In the genomic region with DNA sequence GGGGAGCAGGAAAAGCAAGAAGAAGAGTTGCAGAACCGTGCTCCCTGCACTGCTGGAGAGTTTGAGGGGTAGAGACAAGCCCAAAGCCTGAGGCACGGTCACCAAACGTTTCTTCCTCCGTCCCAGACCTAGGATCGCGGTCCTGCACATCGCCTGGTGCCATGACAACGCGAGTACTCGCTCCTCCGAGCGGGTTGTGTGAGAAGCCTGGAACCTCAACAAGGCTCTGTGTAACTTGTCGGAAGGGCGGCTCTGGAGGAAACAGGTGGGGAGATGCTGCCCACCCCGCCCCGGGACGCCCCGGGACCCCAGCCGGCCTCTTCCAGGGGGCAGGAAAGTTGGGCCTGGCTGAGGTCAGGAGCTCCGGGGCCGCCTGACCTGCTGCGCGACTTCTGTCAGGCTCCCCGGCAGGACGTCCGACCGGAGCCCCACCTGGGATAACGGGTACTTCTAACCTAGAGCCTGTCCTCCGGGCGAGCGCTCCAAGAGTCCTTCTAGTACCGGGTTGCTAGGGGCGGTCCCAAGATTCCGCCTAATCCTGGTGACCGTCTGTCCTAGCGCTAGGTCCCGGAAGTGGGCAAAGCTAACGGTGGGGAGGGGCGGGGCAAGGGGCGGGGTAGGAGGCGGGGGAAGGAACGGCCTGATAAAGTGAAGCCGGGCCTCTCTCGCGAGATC, we compare ENCODE assay signal across 8 mouse cellular contexts. TPM values are rescaled to one million over a fixed set of nuclear protein-coding genes. Genes with fewer than 3 reads are reported as not detected.
DNase-seq lines count a peak whose midpoint lies in the region; ATAC-seq lines count a peak whose summit lies in the region.

A gene (minus strand): TSS at position 590 of the 675 bp plus-strand sequence.

- peaks cover 11% of the 10 kb centered on the region for H3K36me3 ChIP-seq in heart, embryonic 11.5 days (ENCODE audit: control insufficient read depth, insufficient read depth, low read length)
- peaks cover 15% of the 10 kb centered on the region for H3K36me3 ChIP-seq in hindbrain, embryonic 13.5 days

- DNase-seq in heart, postnatal 14 days = no peak
- peak; percentile 23 for DNase-seq in urinary bladder, postnatal 10 days (ENCODE audit: low spot score)
- DNase-seq in urinary bladder, postnatal 36 days (ENCODE audit: low spot score in 2 of 2) = no peak
- DNase-seq in mesoderm, embryonic 11.5 days (ENCODE audit: low read depth, low spot score) = peak; percentile 56
- no peak for DNase-seq in thymus, postnatal 25 days
- DNase-seq in natural killer cell, adult 2 months (ENCODE audit: low spot score in 2 of 2) = no peak

- peak within 1 kb of the TSS; percentile 92 for H3K4me3 ChIP-seq in heart, embryonic 11.5 days (ENCODE audit: low read depth, low read length)
- H3K4me3 ChIP-seq in hindbrain, embryonic 13.5 days = peak within 1 kb of the TSS; percentile 85

- peaks cover 20% of the 10 kb centered on the region for H3K4me1 ChIP-seq in heart, embryonic 11.5 days (ENCODE audit: control insufficient read depth, insufficient read depth, low read length)
- H3K4me1 ChIP-seq in hindbrain, embryonic 13.5 days (replicated peaks) = peaks cover 33% of the 10 kb centered on the region

- peak; percentile 91 for ATAC-seq in heart, embryonic 11.5 days (replicated peaks; ENCODE audit: insufficient number of reproducible peaks, low FRiP score, low TSS enrichment)
- peak; percentile 95 for ATAC-seq in hindbrain, embryonic 13.5 days (ENCODE audit: low FRiP score)

- H3K9ac ChIP-seq in heart, embryonic 11.5 days (ENCODE audit: low read depth, low read length) = peak within 1 kb of the TSS; percentile 99
- H3K9ac ChIP-seq in hindbrain, embryonic 13.5 days = peak within 1 kb of the TSS; percentile 98

- H3K9me3 ChIP-seq in heart, embryonic 11.5 days (replicated peaks; ENCODE audit: control insufficient read depth, low read length) = no peaks in the 10 kb centered on the region
- no peaks in the 10 kb centered on the region for H3K9me3 ChIP-seq in hindbrain, embryonic 13.5 days

- intact Hi-C loops in heart, postnatal 14 days (cut with DNase I) = loop anchor here (5.0 kb wide), 1 partner anchor 386 kb away; a partner anchor contains a TSS

- WGBS in heart, embryonic 11.5 days (ENCODE audit: insufficient replicate concordance) = under 1% methylated on average over 45 of the region's 45 CpGs
- WGBS in hindbrain, embryonic 13.5 days = under 1% methylated on average over 45 of the region's 45 CpGs

- H3K4me2 ChIP-seq in heart, embryonic 11.5 days = peak within 1 kb of the TSS; percentile 84
- H3K4me2 ChIP-seq in hindbrain, embryonic 13.5 days = peak within 1 kb of the TSS; percentile 84

- no peaks in the 10 kb centered on the region for H3K27me3 ChIP-seq in heart, embryonic 11.5 days (ENCODE audit: control insufficient read depth, insufficient read depth, low read length)
- no peaks in the 10 kb centered on the region for H3K27me3 ChIP-seq in hindbrain, embryonic 13.5 days

- peak within 1 kb of the TSS; percentile 97 for H3K27ac ChIP-seq in heart, embryonic 11.5 days (ENCODE audit: low read depth, low read length)
- H3K27ac ChIP-seq in hindbrain, embryonic 13.5 days = peak within 1 kb of the TSS; percentile 95

RNA-seq across cellular contexts. Expression of the gene that starts here (rescaled TPM):
- polyA plus RNA-seq in heart, embryonic 11.5 days (2014; fragmentation: Nextera tagmentation; extraction: Ambion mirVana) = 0.28 and 0.42 TPM in 2 replicates
- total RNA-seq in heart, postnatal 14 days (2021) = under 1 TPM in 1 of 2 experiments, not detected in 1; 0.34 TPM
- polyA plus RNA-seq in hindbrain, embryonic 13.5 days (2015; fragmentation: Nextera tagmentation; extraction: Ambion mirVana) = 0.25 and 0.65 TPM in 2 replicates

Comparison
In these comparisons a context has a peak if more than half of its experiments do, and no peak if none do; other contexts are left out.
1. DNase-seq: peak in urinary bladder, postnatal 10 days (single experiment) and mesoderm, embryonic 11.5 days (single experiment); none in heart, postnatal 14 days (0 of 2), urinary bladder, postnatal 36 days (0 of 2), thymus, postnatal 25 days (single experiment) and natural killer cell, adult 2 months (0 of 2).
2. Peak in ATAC-seq, H3K4me3 ChIP-seq, H3K27ac ChIP-seq, H3K9ac ChIP-seq and H3K4me2 ChIP-seq in heart, embryonic 11.5 days; RNA of the gene not detected or under 1 TPM.
3. Peak in ATAC-seq, H3K4me3 ChIP-seq, H3K27ac ChIP-seq, H3K9ac ChIP-seq and H3K4me2 ChIP-seq in hindbrain, embryonic 13.5 days; RNA of the gene not detected or under 1 TPM.